Mouse (Mus musculus) gastrocnemius, adult 2 months (tissue): ENCODE data around the gene Tet3. TPM values are rescaled to one million over a fixed set of nuclear protein-coding genes. Genes with fewer than 3 reads are reported as not detected.

Experiments
- DNase-seq: peaks from one replicate; pipeline ENCODE4 v3.0.0; 2022
- H3K27ac ChIP-seq: fragments of 200-600 bp; 2 replicates; pipeline ENCODE4 v1.8.1; 2022; ENCODE audit warnings: mild to moderate bottlenecking
- H3K4me3 ChIP-seq: fragments of 200-600 bp; 2 replicates; pipeline ENCODE4 v1.8.1; 2022; ENCODE audit warnings: mild to moderate bottlenecking, moderate library complexity
- CTCF ChIP-seq: fragments of 200-600 bp; IDR thresholded peaks from 2 replicates; pipeline ENCODE4 v1.8.1; 2022; ENCODE audit warnings: antibody characterized with exemption, mild to moderate bottlenecking, moderate library complexity
- intact Hi-C: fragments of 180-260 bp; cut with DNase I; formaldehyde crosslinking; loops from one replicate; pipeline ENCODE4 v1.15.1; 2025
- total RNA-seq, 2 experiments: library from RNA; stranded (reverse); gene quantifications; 2 replicates each; pipeline ENCODE4 v1.2.3; 2021

The Tet3 gene
- total RNA-seq, 2 experiments from 2014 or later = 16.4 to 18.0 TPM

DNA sequence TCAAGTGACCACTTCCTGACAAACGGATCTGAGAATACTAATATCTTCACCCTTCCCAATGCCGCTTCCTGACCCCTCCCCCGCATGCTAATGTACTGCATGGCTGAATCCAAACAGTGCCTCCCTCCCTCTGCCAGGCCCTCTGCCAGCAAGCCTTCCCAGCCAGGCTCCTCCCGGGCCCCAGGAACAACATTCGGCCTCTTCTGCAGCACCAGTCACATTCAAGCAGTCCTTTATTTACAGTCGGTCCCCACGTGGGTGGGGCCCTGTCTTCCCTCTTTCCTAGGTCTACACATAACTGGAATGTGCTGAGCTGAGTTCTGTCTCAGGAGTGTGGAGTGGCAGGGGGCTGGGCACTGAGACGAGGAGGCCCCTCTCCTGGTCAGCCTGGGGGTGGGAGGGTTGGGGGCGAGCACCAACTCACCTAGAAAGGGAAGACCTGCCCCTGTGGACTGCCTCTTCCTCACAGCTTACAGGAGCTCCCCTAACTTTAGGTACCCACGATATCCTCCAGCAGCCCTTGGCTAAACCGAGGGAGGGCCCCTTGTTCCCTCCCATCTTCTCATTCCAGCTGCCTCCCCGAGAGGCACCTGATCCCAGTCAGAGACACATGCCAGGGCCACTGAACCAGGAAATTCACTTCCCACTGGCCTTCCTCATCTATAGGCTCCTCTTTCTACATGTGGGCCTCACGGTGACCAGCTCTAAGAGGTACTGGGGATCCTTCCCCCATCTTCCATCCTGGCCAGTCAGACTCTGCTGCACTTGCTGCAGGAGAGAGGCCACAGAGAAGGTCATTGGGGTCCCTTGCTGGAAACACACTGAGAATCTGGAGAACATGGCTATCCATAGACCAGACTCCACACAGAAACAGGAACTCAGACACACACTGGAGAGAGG, 15.2 kb downstream of the Tet3 start:
- peak; percentile 83 for DNase-seq
- intact Hi-C loops = no loop called here
- TF ChIP-seq CTCF = no peak
- Histone ChIP-seq H3K27ac (peak overlapping the region; percentile 97), H3K4me3 (peak overlapping the region; percentile 28)

DNA sequence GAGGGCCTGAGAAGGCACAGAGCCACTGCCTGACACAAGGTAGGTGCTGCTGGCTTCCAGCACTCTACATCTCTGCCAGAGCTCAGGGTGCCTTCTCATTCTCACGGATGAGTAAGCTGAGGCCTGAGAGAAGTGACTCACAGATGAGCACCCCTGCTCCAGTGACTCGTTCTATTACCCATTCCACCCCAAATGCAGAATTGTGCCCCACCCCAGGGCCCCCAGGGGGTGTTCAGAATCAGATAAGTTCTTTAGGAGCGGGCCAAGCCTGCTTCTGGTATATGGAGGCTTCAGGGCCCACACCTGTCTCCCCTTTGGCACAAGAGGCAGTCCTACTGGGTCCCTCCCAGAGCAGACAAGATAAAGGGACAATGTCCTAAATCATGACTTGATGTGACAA, 16.2 kb downstream of the Tet3 start:
- no peak for TF ChIP-seq CTCF
- peak overlapping the region; percentile 97 for H3K27ac ChIP-seq
- DNase-seq = peak; percentile 31
- peak overlapping the region; percentile 95 for H3K4me3 ChIP-seq
- intact Hi-C loops = no loop called here

DNA sequence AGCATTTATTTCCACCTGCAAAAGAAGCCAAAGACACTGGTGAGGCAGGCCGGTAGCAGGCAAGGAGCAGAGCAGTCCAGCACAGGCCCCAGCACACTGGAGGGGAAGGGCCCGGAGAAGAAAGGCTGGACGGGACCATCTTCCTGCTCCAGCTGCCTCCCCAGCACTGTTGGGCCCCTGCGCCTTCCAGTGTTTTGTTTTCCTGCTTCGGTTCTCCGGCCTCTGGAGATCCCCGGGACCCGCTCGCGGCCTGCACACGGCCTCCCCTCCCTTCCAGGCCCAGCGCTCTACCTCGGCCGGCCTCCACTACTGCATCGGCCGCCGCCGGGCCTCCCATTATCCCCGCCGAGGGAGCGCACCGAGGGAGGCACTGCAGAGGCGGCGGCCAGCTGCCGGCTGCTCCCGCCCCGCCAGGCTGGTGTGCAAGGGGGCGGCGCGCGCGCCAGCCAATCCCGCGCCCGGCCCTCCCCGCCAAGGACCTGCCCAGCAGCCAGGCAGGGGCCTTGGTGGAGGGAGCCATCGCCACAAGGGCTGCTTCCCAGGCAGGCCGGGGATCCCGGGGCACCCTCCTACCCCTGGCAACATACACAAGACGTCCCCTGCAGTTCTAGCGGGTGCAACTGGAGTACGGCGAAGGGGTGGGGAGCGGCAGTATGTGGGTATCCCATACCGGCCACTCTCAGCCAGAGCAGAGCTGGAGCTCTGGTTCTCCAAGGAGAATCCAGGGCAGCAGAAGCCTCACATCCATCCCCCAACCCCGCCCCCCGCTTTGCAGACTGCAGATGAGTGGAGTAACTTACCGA, 17.4 kb downstream of the Tet3 start:
- Histone ChIP-seq H3K27ac (peak overlapping the region; percentile 97), H3K4me3 (peak overlapping the region; percentile 95)
- DNase-seq = peak; percentile 97
- intact Hi-C loops = no loop called here
- peak; percentile 18; the same call in 1 of the 2 replicates for TF ChIP-seq CTCF

DNA sequence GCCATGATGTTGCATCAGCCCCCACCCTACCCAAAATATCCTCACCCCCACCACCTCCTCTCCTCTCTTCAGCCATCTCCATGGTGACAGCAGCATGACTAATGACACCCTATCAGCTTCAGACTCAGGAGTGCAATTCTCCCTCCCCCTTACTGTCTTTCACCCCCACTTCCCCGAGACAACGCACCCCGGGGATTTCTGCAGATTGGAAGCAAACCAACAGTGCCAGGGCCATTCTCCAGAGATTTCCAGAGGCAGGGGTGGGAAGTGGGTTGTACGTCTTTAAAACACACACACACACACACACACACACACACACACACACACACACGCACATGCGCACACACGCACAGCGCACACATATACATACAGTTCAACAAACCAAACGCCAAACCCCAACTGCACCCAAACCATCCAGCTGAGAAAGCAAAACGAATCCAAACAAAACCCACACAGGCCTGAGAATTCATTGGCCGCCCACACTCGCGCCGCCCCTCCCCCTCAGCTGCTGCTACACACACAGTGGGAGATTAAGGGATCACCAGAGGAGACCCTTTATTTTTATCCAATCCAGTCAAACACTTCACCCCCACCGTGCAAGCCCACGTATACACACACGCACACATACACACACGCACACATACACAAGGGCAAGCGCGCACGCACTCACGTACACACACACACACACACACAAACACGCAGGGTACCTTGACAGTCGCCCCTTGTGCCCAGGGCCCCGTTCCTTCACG, 18.2 kb downstream of the Tet3 start:
- DNase-seq = peak; percentile 75
- intact Hi-C loops = no loop called here
- H3K27ac ChIP-seq = peak overlapping the region; percentile 97
- TF ChIP-seq CTCF = no peak
- H3K4me3 ChIP-seq = peak overlapping the region; percentile 95

DNA sequence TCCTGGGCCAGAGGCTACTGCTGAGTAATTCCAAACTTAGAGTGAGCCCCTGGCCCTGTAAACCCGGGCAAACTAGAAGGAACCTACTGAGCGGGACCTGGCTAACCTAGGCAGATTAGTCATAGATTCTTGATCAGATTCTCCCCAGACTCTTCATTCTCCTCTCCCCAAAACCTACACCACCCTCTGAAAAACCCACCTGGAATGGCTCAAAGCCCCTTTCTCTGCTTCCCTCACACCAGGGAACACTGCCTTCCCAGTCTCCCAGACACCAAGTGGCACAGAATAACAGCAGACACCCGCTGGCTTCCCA, 18.7 kb downstream of the Tet3 start:
- intact Hi-C loops = no loop called here
- DNase-seq = no peak
- peak overlapping the region; percentile 97 for H3K27ac ChIP-seq
- peak overlapping the region; percentile 95 for H3K4me3 ChIP-seq
- TF ChIP-seq CTCF = no peak

DNA sequence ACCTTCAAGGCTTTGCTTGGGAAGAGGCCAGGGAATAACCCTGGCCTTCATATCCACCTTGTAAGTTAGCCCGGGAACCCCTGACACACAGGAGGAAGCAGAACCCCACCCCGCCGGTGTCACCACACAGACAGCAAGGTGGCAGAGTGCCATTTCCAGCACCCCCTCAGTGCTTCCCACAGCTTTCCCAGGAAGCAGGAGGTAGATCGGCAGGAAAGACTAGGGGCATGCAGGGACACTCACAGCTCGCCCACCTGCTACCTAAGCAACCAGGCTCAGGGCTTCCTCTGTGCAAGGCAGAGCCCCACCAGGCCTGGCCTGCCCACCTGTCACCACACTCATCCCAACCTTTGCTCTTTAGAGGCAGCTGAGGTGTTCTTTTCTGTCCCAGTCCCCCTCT, 19.1 kb downstream of the Tet3 start:
- Histone ChIP-seq H3K4me3 (peak overlapping the region; percentile 95), H3K27ac (peak overlapping the region; percentile 97)
- DNase-seq = peak; percentile 49
- intact Hi-C loops = loop anchor here (5.0 kb wide), 1 partner anchor 57 kb away; no protein-coding TSS in a partner anchor
- no peak for TF ChIP-seq CTCF

DNA sequence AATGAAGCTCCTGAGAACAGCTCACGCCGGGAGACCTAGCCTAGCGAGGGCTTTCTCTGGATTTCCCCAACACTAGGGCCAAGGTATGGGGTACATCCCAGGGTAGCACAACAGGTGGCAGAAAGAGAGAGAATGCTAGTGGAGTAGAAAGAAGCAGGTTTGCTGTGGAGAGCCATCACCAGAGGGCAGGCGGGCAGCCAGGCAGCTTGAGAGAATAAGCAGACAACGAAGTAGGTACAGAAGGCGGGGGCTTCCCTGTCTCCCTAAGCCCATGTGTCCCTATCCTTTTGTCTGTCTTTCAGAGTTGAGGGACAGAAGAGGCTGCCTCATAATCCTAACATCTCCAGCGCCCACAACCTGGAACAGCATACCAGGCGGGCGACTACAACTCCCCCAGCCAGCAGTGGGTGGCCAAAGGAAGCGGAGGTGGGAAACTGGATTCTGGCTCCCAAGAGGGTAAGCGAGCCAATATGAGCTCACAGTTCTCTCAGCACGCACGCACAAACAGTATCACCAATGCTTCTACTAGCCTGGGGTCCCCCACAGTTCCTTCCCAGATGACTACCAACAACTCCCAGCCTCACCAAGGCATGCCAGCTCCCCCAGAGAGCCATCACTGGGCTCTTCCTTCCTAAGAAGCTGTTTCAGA, 19.6 kb downstream of the Tet3 start:
- DNase-seq = peak; percentile 30
- Histone ChIP-seq H3K4me3 (peak overlapping the region; percentile 95), H3K27ac (peak overlapping the region; percentile 97)
- intact Hi-C loops = loop anchor here (5.0 kb wide), 1 partner anchor 57 kb away; no protein-coding TSS in a partner anchor
- no peak for TF ChIP-seq CTCF

DNA sequence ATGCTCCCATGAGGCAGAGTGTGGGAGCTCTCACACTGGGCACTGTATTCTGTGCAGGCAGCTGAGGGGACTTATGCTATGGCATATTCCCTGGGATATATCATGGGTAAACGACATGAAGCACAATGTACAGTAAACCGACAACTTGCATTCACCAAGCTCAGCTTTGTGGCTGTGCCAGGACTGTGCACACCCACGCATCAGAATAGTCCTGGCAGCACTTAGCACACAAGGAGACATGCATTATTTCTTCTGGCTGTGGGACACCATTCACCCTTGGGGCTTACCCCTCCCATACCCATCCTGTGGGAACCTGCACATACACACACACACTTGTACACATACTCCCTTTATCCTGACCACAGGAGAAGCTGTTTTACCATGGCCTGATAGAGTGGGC, 20.3 kb downstream of the Tet3 start:
- Histone ChIP-seq H3K4me3 (peak overlapping the region; percentile 95), H3K27ac (peak overlapping the region; percentile 97)
- DNase-seq = no peak
- no peak for TF ChIP-seq CTCF
- intact Hi-C loops = loop anchor here (5.0 kb wide), 1 partner anchor 56 kb away; no protein-coding TSS in a partner anchor

DNA sequence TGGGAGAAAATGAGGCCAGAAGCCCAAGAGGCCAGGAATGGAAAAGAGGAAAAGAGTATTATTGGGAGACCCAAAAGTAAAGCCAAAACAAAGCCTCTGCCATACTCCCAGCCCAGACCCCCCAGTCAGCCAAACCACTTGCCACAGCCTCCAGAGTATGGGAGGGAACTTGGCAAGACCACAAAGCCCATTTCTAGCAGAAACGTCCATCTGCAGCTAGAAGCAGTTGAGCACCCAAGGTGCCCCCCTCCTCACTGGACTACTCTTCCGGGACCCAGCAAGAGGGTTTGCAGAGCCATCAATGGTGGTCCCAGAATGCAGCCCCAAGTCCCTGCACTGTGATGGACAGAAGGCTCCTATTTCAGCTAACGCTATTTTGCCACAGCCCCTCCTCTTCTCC, 21.1 kb downstream of the Tet3 start:
- intact Hi-C loops = loop anchor here (5.0 kb wide), 1 partner anchor 56 kb away; no protein-coding TSS in a partner anchor
- no peak overlapping the region for H3K27ac ChIP-seq
- no peak for DNase-seq
- TF ChIP-seq CTCF = no peak
- H3K4me3 ChIP-seq = no peak overlapping the region

DNA sequence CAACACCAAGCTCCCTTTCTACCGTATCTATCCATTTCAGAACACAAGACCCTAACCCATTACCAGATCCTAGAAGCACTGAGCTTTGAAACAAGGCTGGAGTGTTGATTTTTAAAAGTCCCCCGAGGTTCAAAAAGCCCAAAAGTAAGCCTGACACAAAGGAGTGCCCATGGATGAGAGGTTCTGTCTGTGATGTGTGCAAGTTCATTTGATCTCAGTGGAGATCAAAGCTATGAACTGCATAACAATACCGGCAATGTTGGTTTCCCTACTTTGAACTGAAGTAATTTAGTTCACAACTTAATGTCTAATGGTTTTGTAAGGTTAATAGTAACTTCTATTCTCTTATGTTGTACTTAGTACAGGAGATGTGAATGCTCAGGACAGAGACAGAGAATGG, 21.7 kb downstream of the Tet3 start:
- no peak for DNase-seq
- no peak for TF ChIP-seq CTCF
- intact Hi-C loops = loop anchor here (5.0 kb wide), 1 partner anchor 55 kb away; no protein-coding TSS in a partner anchor
- H3K27ac ChIP-seq = no peak overlapping the region; the same call in 1 of the 2 replicates
- no peak overlapping the region for H3K4me3 ChIP-seq

DNA sequence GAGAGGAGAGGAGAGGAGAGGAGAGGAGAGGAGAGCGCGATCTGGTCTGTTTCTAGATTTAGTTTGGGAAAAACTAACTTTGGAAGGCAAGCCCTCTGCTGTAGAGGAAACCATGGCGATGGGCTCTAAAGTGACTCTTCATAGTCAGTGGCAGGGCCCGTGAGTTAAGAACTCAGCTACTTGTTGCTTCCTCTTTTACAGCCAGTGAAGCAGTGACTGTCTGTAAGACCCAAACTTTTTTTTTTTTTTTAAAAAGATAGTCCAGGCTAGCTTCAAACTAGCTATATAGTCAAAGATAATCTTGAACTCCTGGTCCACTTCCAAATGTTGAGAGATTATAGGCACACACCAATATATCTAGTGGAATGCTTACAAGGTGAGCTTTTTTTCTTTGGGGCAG, 22.3 kb downstream of the Tet3 start:
- TF ChIP-seq CTCF = no peak
- intact Hi-C loops = loop anchor here (5.0 kb wide), 1 partner anchor 54 kb away; no protein-coding TSS in a partner anchor
- Histone ChIP-seq H3K4me3 (no peak overlapping the region), H3K27ac (no peak overlapping the region)
- no peak for DNase-seq

DNA sequence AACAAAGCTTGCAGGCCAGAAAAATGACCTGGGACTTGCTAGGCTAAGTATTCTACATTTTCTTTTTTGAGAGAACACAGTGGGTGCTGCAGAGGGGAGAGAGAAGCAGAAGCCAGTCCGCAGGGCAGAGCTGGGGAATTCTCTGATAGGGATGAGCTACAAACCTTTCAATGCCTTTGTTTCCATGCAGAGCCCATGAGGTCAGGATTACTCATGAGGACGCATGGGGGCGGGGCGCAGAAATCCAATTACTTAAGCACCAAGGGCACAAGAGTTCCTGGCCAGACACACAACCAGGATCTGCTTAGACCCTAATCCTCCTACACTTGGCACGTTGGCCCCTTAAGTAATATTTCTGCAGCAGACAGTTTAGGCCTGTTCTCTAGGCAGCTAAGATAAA, 23.7 kb downstream of the Tet3 start:
- DNase-seq = peak; percentile 59

More for the DNA sequence above, 23.7 kb downstream of the Tet3 start:
- no peak overlapping the region for H3K4me3 ChIP-seq
- no peak for TF ChIP-seq CTCF
- intact Hi-C loops = loop anchor here (5.0 kb wide), 1 partner anchor 53 kb away; no protein-coding TSS in a partner anchor
- peak overlapping the region; percentile 61 for H3K27ac ChIP-seq
